Mouse (Mus musculus) adrenal gland, postnatal 36 days (tissue): ENCODE data around the gene Gng2. TPM values are rescaled to one million over a fixed set of nuclear protein-coding genes. Genes with fewer than 3 reads are reported as not detected.

Experiments
- DNase-seq, 2 experiments: peaks; one replicate each; pipeline ENCODE4 v3.0.0; 2021; ENCODE audit warnings: mixed read lengths in 1 of 2
- total RNA-seq, 2 experiments: library from RNA; stranded (reverse); gene quantifications; 2 replicates each; pipeline ENCODE4 v1.2.3; 2021

The Gng2 gene
- total RNA-seq, 2 experiments from 2014 or later, result 28.6 to 33.5 TPM

GRCm38 (mm10) chr14:19861311-19862080 lies 115.9 kb downstream of the Gng2 start:
- DNase-seq, result peak in 1 of 2 experiments; percentile 35

DNA sequence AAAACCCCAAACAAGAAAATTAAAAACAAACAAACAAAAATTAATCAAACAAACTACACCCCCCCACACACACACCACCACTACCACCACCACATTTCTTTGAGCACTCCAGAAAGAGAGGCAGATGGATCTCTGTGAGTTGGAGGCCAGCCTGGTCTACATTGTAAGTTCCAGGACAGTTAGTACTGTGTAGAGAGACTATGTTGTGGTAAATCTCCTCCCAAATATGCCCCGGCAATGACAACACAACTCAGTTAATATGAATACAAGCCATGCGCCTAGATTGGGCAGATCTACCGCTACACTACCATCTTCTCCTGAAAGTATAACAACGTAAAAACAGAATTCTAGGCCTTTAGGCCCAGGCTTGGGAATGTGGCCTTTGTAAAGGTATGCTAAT lies 117.1 kb downstream of the Gng2 start:
- DNase-seq, result no peak

- peak in 1 of 2 experiments; percentile 13 for DNase-seq
Observed at GRCm38 (mm10) chr14:19858808-19859776, 118.3 kb downstream of the Gng2 start.

- DNase-seq, result no peak
Observed at GRCm38 (mm10) chr14:19858279-19858678, 119.1 kb downstream of the Gng2 start.

DNA sequence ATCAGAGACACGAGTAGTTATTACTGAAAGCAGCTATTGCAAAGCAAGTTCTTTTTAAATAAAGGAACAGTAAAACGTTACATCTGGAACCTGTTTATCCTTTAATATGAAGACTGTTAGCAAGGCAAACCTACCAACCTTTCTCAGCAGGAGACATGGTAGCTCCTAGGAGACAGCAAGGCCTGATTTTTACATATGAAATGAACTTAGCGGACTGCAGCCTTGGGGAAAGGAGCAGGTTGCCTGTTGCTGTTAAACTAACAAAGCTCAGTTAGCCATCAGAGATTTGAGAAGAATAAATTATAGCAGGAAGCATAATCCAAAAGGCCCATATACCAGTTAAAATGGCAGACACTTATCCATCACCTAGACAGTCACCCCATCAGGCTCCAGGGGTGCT lies 124.0 kb downstream of the Gng2 start:
- no peak for DNase-seq

- peak; percentile 57 to 74 for DNase-seq
Observed at GRCm38 (mm10) chr14:19839600-19840332, 137.7 kb downstream of the Gng2 start.

DNA sequence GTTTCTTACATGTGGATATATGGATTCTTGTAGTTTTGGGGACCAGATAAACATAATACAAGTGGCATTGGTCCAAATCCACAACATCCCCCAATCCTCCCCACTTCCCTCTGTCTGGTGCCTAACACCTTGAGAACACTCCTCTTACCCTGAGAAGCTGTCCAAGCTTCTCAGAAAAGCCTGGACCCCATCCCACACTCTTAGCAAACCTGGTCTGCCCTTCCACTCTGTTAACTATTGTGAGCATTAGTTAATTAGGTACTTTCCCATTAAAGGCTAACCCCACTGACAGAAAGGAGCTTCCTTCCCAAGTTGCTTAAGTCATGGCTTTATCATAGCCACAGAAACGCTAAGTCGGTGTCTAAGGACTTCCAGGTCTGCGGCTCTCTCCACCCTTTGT lies 141.1 kb downstream of the Gng2 start:
- DNase-seq, result no peak

DNA sequence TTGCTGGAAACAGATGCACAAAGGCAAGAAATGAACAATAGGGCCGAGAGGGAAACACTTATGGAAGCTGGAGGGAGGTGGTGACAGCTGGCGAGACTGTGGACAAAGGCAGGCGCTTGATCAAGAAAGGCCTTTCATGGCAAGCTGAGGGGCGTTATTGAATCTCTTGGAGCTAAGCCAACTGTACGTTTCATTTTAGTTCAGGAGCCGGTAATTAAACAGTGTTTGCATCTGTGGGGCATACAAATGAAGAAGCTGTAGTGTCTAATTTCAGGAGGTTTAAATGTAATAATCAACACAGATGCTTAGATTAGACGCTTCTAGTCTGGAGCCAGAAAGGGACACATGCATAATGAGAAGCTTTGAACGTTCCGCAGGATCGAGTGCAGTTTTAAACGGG lies 151.9 kb downstream of the Gng2 start:
- no peak for DNase-seq

DNA sequence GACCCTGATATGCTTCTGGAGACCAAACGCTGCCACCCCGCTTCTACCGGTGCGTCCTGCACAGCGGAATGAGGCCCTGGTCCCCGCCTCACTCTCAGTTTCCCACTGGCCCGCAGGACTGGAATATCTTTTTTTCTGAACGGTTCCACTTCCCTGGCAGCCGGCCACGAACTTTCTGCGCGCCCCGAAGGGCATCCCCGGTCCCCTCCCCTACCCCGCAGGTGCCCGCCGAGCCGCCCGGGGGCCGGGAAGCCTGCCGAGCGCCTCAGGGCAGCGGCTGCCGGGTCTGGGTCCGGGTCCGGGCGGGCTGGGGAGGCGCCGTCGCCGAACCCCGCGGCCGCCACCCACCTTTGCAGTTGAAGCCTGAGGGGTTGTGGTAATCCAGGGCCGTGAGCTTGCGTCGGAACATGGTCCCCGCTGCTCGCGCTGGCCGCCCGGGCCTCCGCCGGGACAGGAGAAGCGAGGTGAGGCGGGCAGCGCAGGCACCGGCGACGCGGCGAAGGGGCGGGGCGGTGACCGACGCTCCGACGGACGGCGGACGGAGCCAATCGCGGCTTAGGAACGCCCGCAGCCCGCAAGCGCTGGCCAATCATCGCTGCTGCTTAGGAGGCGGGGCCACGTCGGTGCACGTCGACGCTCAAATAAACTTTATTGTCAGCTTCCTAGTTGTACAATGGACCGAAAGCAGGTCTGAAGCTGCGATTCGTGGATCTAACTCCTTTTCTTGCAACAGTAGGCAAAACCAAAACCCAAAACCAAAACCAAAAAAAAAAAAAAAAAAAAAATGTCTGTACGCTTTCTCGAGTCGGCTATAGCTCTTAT lies 153.9 kb downstream of the Gng2 start, which contains the start of gene Rtraf:
Rtraf (minus strand) TSS at position 504 of the 822 bp plus-strand sequence.
- peak; percentile 95 to 97 for DNase-seq

Other genes with a start within 250 kb of the Gng2 start
- 10 to 100 TPM; 24.8 to 32.8 TPM for gene Nid2, start 226.4 kb downstream of the Gng2 start, total RNA-seq
- gene Rtraf, start 153.8 kb downstream of the Gng2 start, total RNA-seq, result 10 to 100 TPM; 74.1 to 76.9 TPM
- 1 to 10 TPM; 8.2 to 8.3 TPM for gene Saysd1, start 160.9 kb upstream of the Gng2 start, total RNA-seq
- gene Kcnk5, start 204.2 kb upstream of the Gng2 start, total RNA-seq, result 10 to 100 TPM in 1 of 2 experiments, 1 to 10 TPM in 1; 8.6 to 13.9 TPM